Mouse (Mus musculus): ENCODE data around the gene Mto1.
"Not testable (repeated sequence)": the region's sequence is repeated elsewhere in the genome, so short reads cannot be mapped to it uniquely, and the experiment has no call there.

The Mto1 gene

DNA sequence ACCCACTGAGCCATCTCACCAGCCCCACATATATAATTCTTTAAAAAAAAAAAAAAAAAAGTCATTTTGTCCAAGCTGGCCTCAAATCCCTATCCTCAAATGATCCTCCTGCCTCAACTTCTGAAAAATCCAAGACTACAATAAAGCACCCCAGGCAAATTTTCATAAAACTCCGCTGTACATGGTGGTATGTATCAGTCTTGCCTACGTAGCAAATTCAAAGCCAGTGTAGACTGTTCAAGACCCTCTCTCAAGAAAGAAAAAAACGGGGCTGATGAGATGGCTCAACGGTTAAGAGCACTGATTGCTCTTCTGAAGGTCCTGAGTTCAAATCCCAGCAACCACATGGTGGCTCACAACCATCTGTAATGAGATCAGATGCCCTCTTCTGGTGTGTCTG lies 27.9 kb downstream of the Mto1 start:
- DNase-seq (ENCODE audit: low spot score) = no peak

DNA sequence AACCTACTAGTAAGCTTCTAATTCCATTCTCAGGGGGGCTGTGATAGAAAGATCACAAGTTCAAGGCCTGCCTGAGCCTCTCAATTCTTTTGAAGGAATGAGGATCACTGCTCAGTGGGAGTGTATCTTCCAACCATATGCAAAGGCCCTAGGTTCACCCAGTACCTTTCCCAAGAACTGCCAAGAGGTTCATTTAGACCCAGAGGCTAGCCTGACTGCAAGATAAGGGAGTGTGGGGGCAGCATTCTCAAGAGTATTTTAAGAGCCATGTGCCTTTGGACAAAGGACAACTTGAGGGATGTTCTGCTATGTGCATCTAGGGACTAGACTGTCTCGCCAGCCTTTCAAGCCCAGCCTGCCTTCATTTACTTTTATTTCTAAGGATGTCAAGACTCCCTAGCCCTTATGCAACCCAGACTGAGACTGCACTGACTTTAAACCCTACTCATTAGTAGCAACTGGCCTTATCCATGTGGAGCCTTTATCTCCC lies 28.6 kb downstream of the Mto1 start:
- DNase-seq (ENCODE audit: low spot score) = peak; percentile 45

DNA sequence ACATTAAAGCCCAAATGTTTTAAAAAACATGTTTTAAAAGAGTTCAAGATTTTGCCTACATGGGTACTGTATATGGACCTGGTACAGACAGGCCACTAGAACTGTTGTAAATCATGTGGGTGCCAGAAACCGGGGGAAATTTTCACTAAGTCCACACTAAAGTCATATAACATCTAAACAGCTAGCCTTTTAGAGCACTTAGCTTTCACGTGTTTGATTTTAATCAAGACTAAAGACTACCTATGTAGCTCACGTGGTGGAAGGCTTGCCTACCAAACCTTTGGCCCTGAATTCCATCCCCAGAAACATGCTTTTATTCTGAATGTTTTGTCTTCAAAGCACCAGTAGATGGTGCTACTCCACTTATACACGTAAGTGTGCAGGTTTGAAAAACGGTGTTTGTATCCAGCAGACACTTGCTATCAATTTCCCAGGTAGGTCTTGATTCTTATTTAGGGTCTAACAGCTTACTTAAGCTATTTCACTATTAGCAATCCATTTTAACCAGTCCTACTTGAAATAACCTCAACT lies 29.1 kb downstream of the Mto1 start:
- DNase-seq (ENCODE audit: low spot score) = peak; percentile 74

DNA sequence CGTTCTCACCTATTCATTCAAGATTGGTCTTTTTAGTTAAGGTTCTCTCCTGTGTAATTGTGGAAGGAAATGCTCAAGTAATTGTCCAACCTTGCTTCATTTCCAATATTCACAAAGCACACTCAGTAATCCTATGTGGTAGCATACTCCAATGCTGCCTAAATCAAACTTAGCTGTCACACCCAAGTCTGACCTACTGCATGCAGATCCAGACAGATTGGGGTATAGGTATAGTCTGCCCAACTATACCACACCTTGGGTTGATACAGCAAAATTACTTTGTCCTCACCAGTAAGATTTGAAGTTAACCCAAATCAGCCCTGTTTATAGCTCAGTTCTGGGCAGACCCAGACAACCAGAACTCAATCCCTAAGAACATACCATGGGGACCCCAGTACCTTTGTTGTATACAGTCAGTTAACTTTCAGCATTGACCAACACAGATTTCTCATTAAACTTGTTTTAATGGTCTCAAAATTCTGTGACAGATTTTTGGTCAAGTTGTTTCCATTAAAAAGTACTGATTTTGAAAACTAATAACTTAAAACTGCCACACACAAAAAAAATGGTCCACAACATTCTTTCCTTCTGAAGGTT lies 30.1 kb downstream of the Mto1 start:
- not testable (repeated sequence) for DNase-seq (ENCODE audit: low spot score)

DNA sequence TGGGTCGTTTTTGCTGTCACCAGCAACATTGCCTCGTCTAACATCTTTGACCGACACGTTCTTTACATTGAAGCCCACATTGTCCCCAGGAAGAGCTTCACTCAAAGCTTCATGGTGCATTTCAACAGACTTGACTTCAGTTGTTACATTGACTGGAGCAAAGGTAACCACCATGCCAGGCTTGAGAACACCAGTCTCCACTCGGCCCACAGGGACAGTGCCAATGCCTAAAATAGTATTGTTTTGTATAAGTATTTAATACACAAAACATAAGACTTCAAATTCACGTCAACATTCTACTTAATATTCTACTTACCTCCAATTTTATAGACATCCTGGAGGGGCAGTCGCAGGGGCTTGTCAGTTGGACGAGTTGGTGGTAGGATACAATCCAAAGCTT lies 31.3 kb downstream of the Mto1 start:
- not testable (repeated sequence) for DNase-seq (ENCODE audit: low spot score)

DNA sequence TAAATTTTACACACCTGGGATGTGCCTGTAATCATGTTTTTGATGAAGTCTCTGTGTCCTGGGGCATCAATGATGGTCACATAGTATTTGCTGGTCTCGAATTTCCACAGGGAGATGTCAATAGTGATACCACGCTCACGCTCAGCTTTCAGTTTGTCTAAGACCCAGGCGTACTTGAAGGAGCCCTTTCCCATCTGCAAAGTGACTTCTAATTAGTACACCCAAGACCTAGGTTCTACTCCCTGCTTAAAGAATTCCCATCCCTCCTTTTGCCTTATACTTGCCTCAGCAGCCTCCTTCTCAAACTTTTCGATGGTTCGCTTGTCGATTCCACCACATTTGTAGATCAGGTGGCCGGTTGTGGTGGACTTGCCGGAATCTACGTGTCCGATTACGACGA lies 32.2 kb downstream of the Mto1 start:
- DNase-seq (ENCODE audit: low spot score) = not testable (repeated sequence)

DNA sequence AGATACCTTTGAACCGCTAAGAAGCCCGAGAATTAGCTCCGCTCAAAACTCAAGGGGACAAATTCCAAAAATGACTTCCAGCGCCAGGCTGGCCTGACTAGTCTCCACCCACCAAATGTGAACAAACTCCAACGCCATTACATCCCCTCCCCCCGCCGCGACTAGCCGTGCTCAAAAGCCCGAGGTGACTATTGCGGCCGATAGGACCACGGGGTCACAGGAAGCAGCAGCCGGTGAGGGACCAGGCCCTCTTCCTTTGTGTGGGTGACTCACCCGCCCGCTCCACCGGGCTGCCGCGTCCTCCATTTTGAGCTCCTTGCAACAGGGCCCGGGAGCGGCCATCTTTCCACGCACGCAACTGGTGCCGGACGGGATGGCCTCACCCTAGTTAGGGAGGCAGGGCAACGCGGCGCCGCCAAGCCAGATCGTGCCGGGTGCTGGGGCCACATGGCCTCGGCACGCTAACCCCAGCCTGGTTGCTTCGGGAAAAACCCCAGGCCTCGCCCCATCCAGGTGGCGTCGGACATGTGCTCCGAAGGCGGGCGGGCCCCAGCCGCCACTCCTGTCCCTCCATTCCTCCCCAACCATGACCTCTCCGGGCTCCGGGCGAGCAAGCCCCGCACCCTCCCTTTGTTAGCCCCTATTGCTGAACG lies 32.8 kb downstream of the Mto1 start:
- peak; percentile 77 for DNase-seq (ENCODE audit: low spot score)

DNA sequence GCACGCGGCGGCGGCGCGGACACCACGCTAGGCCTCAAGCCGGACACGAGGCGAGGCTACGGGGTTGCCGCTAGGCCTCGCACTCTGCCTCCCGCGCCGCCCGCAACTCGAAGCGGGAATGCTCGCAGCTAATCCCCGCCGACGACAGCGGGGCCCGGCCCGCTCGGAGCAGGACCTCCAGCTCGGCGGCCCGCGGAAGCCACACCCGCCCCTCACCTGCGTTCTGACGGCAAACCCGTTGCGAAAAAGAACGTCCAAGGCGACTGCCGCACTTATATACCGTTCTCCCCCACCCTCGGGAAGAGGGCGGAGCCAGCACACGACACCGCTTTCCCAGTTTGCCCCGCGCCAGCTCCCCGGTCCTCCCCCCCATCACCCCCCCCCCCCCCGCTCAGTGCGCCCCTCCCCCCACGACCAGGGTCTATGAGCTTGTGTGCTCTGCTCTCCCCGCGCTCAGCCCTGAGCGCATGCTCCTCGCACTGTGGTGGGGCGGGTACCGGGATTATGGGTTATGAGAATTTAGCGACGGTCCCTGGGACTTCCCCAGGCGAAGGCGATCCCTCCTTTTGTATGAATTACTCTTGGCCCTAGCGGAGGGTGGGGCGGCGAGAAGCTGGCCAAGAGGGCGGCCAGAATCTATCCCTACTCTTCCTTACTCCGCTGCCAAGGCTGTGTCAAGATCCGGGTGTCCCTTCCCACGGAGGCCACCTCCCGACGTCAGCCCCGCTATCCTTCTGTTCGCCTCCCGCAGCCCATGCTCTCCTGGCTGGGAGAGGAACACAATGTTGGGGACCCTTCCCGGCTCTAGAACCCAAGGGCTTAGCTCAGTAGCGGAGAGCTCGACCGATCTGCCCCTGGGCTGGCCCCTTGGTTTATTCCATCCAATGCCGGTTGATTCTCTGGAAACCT lies 33.7 kb downstream of the Mto1 start:
- DNase-seq (ENCODE audit: low spot score) = peak; percentile 98

DNA sequence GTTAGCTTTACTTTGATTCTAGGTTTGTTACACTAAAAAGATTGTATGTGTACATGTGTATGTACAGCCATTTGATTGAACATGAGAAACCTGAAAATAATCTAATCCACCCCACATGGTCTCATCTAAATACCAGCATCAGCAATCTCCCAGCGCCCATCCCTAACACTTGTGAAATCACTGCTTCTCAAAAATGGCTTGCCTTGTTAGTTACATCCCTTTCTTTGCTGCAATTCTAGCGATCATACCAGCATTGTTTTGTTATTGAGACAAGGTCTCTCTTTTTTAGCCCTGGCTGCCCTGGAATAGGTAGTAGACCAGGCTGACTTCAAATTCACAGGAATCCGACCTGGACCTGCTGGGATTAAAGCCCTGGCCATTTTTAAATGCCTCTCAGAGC lies 34.4 kb downstream of the Mto1 start:
- no peak for DNase-seq (ENCODE audit: low spot score)

DNA sequence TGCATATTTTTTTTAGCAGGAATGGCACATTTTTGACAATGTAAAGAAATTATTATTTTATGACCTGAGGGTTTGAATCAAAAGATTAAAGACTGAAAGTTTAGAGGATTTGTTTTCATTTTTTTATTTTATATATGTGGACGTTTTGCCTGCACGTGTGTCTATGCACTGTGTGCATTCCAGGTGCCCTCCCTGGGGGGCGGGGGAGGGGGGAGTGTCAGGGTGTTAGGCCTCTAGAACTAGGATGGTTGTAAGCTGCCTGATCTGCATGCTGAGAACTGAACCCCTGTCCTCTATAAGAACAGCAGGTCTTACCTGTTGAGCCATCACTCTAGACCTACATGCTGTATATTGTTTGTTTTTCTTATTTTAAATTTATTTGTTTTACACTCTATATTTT lies 36.7 kb downstream of the Mto1 start:
- no peak for DNase-seq (ENCODE audit: low spot score)

DNA sequence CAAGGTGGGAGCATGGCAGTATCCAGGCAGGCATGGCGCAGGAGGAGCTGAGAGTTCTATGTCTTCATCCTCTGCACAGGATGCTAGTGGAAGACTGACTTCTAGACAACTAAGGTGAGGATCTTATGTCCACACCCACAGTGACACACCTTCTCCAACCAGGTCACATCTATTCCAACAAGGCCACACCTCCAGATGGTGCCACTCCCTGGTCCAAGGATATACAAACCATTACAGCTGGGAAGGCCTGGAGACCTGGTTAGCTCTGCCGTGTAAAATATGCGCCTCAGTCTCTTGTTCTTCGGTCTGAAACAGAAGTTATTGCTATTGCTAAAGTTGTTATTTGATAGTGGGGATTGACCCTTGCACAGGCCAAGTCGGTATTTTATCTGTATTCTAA lies 40.0 kb downstream of the Mto1 start:
- not testable (repeated sequence) for DNase-seq (ENCODE audit: low spot score)

DNA sequence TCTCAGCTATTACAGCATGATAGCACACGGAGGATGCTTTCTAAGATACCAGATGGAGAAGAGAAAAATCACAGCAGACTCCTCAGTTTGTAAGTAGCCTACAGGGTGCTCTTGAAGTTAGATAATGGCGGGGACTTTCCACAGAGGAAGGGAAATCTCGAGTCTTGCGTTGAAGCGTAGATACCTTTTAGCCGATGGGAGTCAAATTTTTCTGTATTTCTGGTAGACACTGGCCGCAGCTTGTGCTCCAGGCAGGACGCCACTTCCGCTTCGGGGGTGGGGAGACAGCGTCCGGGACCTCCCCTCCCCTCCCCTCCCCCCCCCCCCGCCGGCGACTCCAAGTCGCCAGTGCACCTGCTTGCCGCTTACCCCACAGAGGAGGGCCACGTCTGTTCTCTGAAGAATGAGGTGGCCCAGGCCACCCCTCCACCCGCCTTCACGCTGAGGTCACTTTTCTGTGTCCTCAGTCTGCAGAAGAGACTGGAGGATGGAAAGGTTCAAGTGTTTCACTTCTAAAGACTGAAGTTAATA lies 40.9 kb downstream of the Mto1 start, which contains the start of gene Eef1a1:
Gene Eef1a1 (minus strand): TSS at position 262 of the 531 bp plus-strand sequence.
- DNase-seq (ENCODE audit: low spot score) = peak; percentile 48

DNA sequence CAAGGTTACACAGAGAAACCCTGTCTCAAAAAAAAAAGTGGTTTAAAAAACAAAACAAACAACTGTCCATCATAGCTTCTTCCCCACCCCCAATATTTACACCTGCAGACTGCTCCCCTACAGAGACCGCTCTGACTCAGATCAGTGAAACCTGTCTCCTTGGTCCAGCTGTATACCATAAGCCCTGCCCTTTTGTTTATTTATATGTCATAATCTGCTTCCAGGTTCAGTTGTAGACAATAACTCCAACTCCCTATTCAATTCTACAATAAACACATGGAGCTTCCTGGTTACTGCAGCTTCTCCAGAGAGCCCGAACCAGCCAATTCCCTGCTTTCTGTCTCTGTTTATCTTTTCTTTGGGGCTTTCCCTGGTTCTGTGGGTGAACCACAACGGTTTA lies 43.2 kb downstream of the Mto1 start:
- DNase-seq (ENCODE audit: low spot score) = no peak

DNA sequence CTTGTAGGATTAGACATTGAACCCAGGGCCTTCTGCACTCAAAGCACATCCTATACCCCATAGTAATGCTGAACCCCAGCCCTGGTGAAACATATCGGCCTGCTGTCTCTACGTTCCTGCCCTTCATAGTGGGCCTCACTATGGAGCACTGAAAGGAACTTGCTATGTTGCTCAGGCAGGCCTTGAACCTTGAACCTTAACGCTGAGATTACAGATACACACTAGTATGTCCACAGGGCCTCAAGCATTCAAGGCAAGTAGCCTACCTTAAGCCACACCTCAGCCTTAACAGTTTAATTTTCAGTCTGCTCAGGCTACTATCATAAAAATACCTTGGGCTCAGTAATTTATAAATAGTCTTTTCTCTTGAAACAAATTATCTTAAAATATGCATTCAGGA lies 44.2 kb downstream of the Mto1 start:
- DNase-seq (ENCODE audit: low spot score) = no peak

DNA sequence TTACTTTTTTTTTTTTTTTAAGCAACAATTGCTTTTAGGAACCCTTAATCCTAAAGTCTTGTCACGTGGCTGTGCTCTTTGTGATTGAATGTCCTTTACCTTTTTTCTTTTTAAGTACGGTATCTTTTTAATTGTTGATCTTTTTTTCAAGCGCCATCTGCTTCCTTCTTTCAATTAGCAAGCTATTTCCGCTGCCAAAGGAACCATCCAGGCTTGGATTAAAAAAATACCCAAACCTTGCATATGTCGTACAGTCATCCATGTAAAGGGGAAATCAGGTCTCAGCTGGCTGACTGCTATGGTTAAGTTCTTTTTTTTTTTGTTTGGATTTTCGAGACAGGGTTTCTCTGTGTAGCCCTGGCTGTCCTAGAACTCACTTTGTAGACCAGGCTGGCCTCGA lies 45.2 kb downstream of the Mto1 start:
- DNase-seq (ENCODE audit: low spot score) = no peak

DNA sequence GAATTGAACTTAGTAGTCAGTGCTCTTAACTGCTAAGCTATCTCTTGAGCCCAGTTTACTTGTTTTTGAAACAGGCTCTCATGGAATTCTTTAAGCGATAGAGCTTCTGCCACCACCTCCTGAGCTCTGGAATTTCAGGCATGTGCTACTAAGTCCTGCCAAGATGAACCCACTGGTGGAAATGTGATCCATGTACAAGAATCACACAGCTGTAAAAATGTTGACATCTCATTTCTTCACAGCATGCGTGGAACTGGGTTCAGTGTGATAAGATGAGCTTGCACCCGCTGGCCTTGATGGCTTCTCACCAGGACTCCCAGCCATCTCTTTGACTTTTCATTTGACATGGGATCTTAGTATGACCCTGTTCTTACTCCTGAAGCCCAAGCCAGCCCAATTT lies 52.4 kb downstream of the Mto1 start:
- no peak for DNase-seq (ENCODE audit: low spot score)

DNA sequence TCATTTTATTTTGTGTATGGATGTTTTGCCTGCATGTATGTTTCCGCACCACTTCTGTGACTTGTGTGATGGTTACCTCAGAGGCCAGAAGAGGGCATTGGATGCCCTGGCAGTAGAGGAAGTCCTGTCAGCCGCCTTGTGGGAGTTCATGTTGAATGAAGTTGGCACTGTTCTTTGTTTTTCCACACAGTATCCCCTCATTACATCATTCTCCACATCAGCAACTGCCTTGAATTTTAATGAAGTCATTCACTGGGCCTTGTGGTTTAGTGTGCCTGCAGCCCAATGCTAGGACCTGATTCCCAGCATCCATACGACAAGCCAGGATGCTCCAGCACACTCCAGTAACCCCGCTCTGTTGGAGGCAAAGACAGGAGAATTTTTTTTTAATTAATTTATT lies 53.3 kb downstream of the Mto1 start:
- no peak for DNase-seq (ENCODE audit: low spot score)

DNA sequence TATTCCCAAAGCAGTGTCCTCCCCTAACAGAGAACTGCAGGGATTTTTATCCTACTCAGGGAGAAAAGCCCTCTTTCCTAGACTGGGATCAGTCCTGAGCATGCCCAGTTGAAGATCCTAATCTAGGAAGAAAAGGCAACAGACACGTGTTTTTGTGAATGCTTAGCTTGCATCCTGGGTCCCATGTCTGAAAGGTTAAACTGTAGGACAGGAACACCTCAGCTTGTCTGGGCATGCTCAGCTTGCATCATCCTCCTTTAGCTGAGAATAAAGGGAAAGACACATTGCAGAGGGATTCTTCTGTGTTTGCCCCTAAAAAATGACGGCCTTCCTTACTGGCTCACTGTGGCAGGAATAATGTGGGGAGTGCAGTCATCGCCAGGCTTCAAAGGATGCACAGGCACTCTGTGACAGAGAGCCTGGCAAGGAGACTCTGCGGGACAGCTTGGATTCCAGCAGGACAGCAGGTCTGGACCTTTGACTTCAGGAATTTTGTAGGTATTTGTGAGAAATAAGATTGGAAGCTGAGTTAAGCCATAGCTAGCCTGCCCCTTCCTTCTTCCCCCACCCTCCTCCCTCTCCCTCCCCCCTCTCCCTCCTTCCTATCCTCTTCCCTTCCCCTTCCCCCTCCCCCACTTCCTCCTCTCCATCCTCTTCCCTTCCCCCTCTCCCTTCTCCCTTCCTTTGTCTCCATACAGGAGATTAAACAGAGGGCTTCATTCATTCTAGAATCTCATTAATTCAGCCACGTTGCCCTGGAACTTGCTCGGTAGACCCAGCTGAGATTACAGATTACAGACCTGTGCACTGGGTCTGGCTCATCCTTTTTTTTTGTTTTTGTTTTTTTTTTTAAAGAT lies 55.4 kb downstream of the Mto1 start:
- DNase-seq (ENCODE audit: low spot score) = peak; percentile 51

DNA sequence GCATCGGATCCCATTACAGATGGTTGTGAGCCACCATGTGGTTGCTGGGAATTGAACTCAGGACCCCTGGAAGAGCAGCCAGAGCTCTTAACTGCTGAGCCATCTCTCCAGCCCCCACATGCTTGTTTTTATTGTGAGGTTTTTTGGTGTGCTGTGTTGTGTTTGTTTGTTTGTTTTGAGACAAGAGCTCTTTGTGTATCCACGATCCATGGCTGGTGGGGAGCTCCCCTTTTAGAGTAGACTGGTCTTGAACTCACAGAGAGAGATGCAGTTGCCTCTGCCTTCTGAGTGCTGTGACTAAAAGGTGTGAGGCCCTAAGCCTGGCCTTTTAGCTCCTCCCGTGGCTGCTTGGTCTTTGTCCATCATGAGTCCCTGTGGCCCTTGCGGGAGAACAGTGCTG lies 56.1 kb downstream of the Mto1 start:
- DNase-seq (ENCODE audit: low spot score) = no peak

DNA sequence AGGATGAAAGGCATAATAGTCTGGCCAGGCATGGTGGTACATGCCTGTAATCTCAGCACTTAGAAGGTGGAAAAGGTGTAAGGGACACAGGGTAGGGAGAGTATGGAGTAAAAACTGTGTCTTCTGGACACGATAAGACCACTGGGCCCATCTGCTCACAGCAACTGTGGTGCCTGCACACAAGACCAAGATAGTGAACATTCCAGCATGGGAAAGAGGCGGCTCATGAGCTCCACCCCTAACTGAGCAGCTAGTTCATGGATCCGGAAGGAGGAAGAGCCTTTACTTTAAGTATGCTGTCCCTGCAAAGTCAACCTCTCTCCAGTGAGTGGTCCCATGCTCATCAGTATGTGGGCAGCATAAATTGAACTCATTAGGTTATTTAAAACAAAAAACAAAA lies 56.7 kb downstream of the Mto1 start:
- no peak for DNase-seq (ENCODE audit: low spot score)

DNA sequence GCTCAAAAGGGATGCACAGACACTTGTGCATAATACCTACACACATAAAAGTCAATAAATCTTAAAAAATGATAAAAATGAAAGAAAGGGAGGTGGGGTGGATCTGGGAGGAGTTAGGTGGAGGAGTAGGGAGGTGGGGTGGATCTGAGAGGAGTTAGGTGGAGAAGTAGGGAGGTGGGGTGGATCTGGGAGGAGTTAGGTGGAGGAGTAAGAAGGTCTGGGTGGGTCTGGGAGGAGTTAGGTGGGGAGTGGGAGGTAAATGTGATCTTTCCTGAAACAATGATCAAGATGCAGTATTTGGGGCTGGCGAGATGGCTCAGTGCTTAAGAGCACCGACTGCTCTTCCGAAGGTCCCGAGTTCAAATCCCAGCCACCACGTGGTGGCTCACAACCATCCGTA lies 57.2 kb downstream of the Mto1 start:
- no peak for DNase-seq (ENCODE audit: low spot score)
